Mouse (Mus musculus): Measurements from ENCODE around the gene Zbtb8a.

Zbtb8a gene

DNA sequence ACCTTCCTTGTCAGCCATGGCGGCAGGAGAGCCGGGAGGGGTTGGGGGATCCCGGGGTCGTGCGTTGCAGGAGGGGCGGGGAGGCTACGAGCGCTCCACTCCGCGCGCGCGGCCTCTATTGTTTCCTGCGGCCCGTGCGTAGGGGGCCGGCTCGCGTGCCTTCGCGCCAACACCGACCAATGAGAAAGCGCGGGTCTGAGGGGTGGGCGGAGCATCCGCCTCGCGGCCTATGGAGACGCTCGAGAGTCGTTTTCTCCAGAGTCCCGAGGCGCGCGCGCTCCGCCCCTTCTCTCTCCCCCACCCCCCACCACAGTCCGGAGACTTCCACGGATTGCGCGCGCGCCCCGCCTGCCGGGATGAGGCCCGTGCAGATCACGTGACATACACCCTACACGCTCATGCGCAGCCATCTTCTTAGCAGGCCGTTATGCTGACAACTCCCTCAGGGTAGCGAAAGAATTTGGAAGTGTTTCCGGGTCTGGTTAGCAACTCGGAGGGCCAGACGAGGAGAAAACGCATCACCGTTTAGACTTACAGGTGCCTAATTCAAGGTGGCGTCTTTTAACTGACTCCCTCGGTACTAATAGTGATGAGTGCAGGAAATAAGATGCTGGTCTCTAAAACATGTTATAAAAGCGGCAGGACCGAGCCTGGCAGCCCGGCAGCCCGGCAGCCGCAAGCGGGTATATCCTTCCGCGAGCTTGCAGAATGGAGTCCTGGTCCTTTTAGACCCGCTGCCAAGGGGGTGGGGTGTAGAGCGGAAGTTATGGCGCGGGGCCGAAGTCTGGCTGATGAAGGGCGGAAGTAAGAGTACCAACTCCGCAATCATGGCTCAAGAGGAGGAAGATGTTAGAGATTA is 42.5 kb downstream of the Zbtb8a start, which contains the start of the genes Rbbp4 and Zbtb8os:
Gene Rbbp4 (minus strand): TSS at position 155 of the 859 bp plus-strand sequence.
Gene Zbtb8os (plus strand): TSS at position 480 of the 859 bp plus-strand sequence.
- in situ Hi-C loops (cut with MboI, MseI) = no loop called here

DNA sequence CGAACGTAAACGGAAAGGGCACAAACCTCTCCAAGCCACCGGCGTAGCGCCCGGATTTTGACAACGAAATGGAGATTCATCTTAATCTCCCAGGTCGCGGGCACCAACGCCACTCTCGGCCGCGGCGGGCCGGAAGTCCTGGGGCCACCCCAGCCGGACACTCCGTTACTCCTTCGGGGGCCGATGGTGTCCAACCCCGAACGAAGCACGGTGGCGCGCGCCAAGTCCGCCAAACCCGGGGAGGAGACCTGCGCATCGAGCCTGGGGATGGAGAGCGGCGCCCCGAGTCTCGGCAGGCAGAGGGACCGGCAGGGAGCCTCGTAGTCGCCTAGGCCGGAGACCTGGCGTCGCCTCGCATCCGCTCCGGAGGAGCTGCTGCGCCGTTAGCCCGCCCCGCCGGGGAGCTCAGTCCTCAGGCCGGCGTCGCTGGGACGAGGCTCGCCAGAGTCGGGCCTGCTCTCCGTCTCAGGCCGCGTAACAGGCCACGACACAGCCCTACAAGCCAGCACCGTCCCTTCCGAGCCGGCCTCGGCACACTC is 43.2 kb downstream of the Zbtb8a start:
- in situ Hi-C loops (cut with MboI, MseI) = no loop called here

DNA sequence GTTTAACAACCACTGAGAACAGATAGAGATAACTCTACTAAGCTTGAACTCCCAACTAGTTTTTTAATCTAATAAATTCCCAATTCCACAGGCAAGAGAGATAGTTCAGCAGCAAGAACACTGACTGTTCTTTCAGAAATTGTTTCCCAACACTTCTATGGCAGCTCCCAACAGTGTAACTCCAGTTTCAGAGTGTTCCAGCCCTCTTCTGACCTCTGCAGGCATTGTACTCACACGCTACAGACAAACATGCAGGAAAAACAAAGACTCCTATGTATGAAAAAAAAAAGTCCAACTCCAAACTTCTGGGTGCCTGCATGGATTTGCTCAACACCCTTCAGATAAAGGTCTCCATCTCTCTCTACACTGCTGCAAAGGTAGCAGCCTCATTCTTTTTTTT is 45.1 kb downstream of the Zbtb8a start:
- in situ Hi-C loops (cut with MboI, MseI) = no loop called here

DNA sequence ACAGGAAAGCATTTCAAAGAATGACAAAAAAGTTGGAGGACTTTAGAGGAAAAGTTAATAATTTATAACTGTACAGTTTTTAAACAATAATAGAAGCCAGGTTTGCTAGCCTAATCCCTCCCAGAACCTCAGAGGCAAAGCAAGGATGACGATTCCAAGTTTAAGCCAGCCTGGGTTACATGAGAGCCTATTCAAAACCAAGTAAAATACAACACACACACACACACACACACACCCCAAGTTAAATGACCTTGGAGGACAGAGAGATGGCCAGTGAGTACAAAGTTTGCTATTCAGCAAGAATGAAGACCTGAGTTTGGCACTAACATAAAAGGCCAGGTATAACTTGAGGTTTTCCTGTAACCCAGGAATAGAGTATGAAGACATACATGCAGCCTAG is 51.7 kb downstream of the Zbtb8a start:
- in situ Hi-C loops (cut with MboI, MseI) = no loop called here

DNA sequence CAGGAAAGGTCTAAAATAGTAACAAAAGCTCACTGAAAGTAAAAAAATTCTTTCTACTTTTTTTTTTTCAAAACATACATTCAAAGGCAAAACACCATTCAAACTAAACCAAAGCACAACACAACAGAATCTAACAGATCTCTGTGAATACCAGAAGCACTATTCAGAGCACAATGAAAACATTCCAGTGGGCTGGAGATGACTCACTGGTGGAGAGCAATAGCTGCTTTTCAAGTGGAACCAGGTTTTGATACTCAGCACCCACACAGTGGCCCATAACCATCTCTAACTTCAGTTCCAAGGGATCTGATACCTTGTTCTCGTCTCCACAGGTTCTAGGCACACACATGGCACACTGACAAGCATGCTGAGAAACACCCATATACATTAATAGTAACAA is 53.2 kb downstream of the Zbtb8a start:
- in situ Hi-C loops (cut with MboI, MseI) = no loop called here

DNA sequence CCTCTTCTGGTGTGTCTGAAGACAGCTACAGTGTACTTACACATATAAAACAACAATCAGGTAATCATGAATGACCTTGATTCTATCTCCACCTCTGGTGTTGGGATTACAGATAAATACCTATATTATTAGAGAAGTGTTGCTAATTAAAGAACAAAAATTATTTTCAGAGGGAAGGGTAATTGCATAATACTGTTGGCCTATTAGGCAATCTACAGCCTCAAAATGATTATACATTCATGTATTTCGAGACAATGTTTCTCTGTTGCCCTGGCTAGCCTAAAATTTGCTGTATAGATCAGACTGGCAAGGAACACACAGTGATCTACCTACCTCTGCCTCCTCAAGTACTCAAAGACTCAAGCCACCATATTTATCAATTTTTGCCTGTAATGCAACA is 54.4 kb downstream of the Zbtb8a start:
- in situ Hi-C loops (cut with MboI, MseI) = no loop called here

DNA sequence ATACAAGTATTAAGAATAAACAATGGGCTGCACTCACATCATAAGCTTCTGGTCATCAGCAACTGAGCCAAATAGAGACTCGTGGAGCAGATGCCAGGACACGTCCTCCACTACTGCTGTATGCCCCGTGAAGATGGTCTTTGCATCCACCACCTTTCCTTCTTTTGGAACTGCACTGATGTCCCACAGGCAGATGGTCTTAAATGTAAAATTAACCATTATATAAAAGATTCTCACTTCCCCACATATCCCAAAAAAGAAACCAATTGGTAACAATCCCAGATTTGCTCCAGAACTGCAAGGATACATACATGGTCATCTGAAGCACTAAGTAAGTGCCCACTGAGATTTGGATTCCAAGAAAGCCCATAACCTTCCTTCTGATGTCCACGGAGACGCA is 55.9 kb downstream of the Zbtb8a start:
- in situ Hi-C loops (cut with MboI, MseI) = no loop called here

DNA sequence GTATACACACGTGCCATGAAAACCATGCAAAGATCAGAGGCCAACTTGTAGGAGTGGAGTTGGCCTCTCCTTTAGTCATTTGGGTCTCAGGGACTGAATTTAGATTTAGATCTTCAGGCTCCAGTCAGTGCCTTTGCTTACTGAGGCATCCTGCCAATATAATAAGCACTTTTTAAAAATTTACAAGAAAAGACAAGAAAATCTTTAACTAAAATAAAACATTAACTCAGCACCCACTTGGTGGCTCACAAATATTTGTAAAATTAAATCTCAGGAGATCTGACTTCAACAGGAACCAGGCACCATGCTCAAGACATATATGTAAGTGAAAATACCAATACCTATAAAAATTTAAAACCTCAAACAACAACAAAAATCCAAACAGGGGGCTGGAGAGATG is 57.0 kb downstream of the Zbtb8a start:
- in situ Hi-C loops (cut with MboI, MseI) = no loop called here

DNA sequence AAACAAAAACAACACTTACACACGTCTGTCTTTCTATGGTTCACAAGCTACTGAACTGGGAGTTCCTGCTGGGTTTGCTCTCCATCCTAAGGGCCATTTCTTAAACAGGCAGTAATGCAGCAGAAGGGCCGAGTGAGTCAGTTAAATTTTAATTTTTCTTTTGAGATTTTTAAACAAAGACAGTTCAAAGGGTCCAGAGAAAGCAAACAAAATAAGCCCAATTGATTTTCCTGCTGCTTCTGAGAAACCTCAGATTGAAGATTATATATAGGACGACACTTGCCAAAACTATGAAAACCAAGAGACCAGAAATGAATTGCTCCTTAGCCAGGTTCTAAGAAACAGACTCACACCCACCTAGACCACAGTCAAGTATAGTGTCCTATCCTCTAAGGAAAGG is 64.0 kb downstream of the Zbtb8a start:
- in situ Hi-C loops (cut with MboI, MseI) = no loop called here

DNA sequence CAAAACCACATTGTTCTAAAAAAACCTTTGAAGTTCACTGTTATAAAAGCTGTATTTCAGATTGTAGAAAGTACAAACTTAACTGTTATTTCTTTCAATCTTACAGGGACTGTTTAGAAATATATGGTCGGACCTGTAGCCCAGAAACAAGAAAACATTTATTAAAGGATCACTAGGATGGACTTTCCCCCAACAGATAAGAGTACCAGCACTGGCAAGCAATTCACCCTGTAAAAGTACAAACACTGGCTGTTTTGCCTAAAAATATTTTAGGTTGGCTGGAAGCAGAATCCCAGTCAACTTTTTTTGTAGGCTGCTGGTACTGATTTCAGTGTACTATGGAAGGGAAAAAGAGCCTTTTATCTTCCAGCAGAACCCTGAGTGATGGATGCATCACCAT is 70.0 kb downstream of the Zbtb8a start:
- in situ Hi-C loops (cut with MboI, MseI) = no loop called here

DNA sequence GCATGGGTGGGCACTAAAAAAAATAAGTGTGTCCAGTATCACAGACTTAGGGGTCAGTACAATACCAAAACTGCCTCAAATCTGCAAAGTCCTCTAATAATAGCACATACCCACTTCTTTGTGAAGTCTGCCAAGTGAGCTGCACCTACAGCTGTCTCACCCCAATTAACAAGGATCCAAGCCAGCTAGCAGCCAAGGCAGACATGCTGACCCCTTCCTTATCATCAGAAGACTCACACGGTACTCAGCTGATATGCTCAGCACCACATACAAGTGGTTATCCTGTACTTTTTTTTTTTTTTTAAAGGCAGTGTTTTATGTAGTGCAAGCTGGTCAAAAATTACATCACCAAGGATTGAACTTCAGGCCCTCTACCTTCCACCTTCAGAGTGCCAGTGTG is 73.6 kb downstream of the Zbtb8a start:
- in situ Hi-C loops (cut with MboI, MseI) = no loop called here

DNA sequence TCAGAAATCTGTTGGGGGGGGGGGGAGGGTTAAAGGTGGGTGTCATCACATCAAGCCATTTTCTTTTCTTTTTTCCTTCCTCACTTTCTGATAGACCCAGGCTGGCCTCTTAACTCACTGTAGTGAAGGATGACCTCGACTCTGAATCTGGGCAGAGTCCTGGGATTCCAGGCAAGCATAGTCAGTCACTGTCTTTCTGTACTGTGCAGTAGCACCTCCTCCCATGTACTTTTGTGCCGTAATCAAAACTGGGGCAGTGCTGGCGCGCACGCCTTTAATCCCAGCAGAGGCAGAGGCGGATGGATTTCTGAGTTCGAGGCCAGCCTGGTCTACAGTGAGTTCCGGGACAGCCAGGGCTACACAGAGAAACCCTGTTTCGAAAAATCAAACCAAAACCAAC is 74.1 kb downstream of the Zbtb8a start:
- in situ Hi-C loops (cut with MboI, MseI) = no loop called here

Measured in T-helper 2 cell (primary cell).